Mouse (Mus musculus) liver (tissue): Measurements from ENCODE around the gene Tspan12.

ENCODE experiments used
- DNase-seq: peaks from one replicate; pipeline ENCODE4 v3.0.0-alpha.2; 2020; ENCODE audit warnings: mixed read lengths

Tspan12 gene

GRCm38 (mm10) chr6:21768745-21769446 lies 83.4 kb downstream of the Tspan12 start:
- no peak for DNase-seq

GRCm38 (mm10) chr6:21767787-21768221 lies 84.5 kb downstream of the Tspan12 start:
- DNase-seq, result no peak

DNA sequence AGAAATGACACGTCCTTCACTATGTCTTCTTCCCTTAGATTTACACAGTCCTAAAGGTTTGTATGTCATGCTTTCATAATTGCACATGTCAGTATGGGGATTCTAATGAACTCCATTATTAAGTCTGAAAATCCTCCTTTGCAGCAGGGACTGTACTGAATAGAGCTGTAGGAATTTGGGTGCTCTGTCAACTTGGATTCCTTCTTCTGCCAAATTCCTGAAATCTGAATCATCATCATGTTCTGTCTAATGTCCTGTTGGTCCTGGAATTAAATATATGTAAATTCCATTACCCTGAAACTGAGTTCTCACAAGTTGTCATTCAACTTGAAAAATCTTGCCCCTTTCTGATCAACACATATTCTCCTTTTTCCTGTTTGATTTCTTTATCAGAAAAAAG lies 104.8 kb downstream of the Tspan12 start:
- DNase-seq, result no peak

DNA sequence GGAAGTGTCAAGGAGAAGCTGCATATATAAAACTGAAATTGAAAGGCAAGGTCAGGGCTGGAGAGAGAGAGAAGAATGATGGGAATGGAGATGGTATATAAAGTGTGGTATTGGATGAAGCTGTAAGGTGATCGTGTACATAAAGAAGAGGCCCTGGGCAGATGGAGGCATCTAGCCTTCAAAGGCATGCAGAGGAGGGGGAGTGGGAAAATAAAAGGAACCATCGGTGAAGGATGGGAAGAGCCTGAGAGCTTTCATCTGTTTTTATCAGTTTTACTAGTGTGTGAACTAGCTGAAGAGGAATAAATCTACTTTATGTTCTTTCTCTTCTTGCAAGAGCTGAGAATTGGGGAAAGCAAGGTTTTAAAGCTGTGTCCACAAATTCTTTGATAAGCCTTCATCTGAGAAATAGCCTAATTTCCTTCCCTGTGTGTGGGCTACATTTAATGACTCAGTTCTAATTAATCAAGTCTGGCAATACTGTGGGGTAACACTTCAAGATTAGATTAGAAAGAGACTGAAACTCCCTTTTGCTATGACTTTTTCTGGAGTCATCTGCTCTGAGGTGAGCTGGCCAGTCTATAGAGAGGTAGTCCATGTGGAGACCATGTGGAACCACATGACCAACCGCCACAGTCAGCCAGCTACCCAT lies 107.6 kb downstream of the Tspan12 start:
- DNase-seq, result no peak

GRCm38 (mm10) chr6:21740606-21741005 lies 111.7 kb downstream of the Tspan12 start:
- no peak for DNase-seq

DNA sequence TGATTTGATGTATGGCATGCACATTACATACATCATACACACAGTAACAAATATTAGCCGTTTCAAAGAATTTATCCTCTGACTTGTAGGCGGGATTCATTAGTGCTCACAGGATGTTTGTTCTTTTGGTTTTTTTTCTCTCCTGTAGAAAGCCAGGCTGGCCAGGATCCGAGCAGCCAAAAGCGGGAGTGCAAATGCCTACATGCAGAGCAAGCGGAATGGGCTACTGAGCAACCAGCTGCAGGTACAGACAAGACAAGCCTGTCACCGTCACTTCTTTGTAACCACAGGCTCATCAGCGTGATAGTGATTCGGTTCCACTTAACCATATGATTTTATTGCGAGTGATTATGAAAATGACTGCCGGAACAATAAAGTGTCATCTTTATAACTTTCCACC lies 130.1 kb downstream of the Tspan12 start:
- no peak for DNase-seq
